Mouse (Mus musculus): Measurements from ENCODE around the gene Bag3.
"Not testable (repeated sequence)": the region's sequence is repeated elsewhere in the genome, so short reads cannot be mapped to it uniquely, and the experiment has no call there.

Gene Bag3

GRCm38 (mm10) chr7:128569429-128569828 lies 46.0 kb downstream of the Bag3 start:
- not testable (repeated sequence) for DNase-seq (ENCODE audit: low spot score)

GRCm38 (mm10) chr7:128569987-128570656 lies 46.7 kb downstream of the Bag3 start:
- DNase-seq (ENCODE audit: low spot score) = no peak

- not testable (repeated sequence) for DNase-seq (ENCODE audit: low spot score)
Observed at GRCm38 (mm10) chr7:128570657-128571056, 47.2 kb downstream of the Bag3 start.

- DNase-seq (ENCODE audit: low spot score) = no peak
Observed at GRCm38 (mm10) chr7:128572030-128572429, 48.6 kb downstream of the Bag3 start.

GRCm38 (mm10) chr7:128575211-128575610 lies 51.8 kb downstream of the Bag3 start:
- no peak for DNase-seq (ENCODE audit: low spot score)

GRCm38 (mm10) chr7:128575794-128576193 lies 52.4 kb downstream of the Bag3 start:
- no peak for DNase-seq (ENCODE audit: low spot score)

- DNase-seq (ENCODE audit: low spot score) = no peak
Observed at GRCm38 (mm10) chr7:128577607-128578006, 54.2 kb downstream of the Bag3 start.

- DNase-seq (ENCODE audit: low spot score) = no peak
Observed at GRCm38 (mm10) chr7:128578199-128578945, 55.0 kb downstream of the Bag3 start.

- no peak for DNase-seq (ENCODE audit: low spot score)
Observed at GRCm38 (mm10) chr7:128579381-128579780, 56.0 kb downstream of the Bag3 start.

GRCm38 (mm10) chr7:128580318-128580717 lies 56.9 kb downstream of the Bag3 start:
- no peak for DNase-seq (ENCODE audit: low spot score)

GRCm38 (mm10) chr7:128581864-128582484 lies 58.6 kb downstream of the Bag3 start:
- no peak for DNase-seq (ENCODE audit: low spot score)

- no peak for DNase-seq (ENCODE audit: low spot score)
Observed at GRCm38 (mm10) chr7:128583213-128583948, 60.0 kb downstream of the Bag3 start.

- no peak for DNase-seq (ENCODE audit: low spot score)
Observed at GRCm38 (mm10) chr7:128587334-128587933, 64.0 kb downstream of the Bag3 start.

- peak; percentile 53 for DNase-seq (ENCODE audit: low spot score)
Observed at GRCm38 (mm10) chr7:128591345-128592084, 68.1 kb downstream of the Bag3 start.

GRCm38 (mm10) chr7:128592118-128592935 lies 68.9 kb downstream of the Bag3 start:
- no peak for DNase-seq (ENCODE audit: low spot score)

GRCm38 (mm10) chr7:128592936-128593241 lies 69.5 kb downstream of the Bag3 start:
- DNase-seq (ENCODE audit: low spot score) = no peak

- DNase-seq (ENCODE audit: low spot score) = no peak
Observed at GRCm38 (mm10) chr7:128596274-128596673, 72.9 kb downstream of the Bag3 start.
